Mouse (Mus musculus) ES-Bruce4 (cell line): ENCODE results near the gene Mex3d.

ENCODE experiments used
- CTCF ChIP-seq: IDR thresholded peaks from one replicate; pipeline ENCODE4 v1.8.1; 2011; ENCODE audit warnings: low read depth, low read length
- EP300 ChIP-seq: IDR thresholded peaks from 2 replicates; pipeline ENCODE4 v1.6.1; 2011; ENCODE audit warnings: low read depth, low read length; ENCODE audit not compliant: insufficient read depth
- POLR2A ChIP-seq: IDR thresholded peaks from one replicate; pipeline ENCODE4 v1.8.1; 2011; ENCODE audit warnings: low read length; ENCODE audit not compliant: insufficient read depth

- TF ChIP-seq CTCF (no peak), EP300 (no peak), POLR2A (no peak)
Measured at GRCm38 (mm10) chr10:80392687-80393086, 5.2 kb upstream of the Mex3d start.
